Mouse (Mus musculus) lung, embryonic 14.5 days (tissue): ENCODE data around the gene Sik3. TPM values are rescaled to one million over a fixed set of nuclear protein-coding genes. Genes with fewer than 3 reads are reported as not detected.
A peak's percentile ranks its signal among the peaks of the same experiment; 100 is the strongest.

ENCODE experiments used
- ATAC-seq: fragments of 200-750 bp; cut with Nextera tagmentation; 2 replicates; pipeline ENCODE4 v1.8.0; 2017; ENCODE audit warnings: mild to moderate bottlenecking, moderate TSS enrichment, moderate library complexity; ENCODE audit not compliant: insufficient read depth
- DNase-seq: peaks from one replicate; pipeline ENCODE4 v3.0.0-alpha.2; 2015
- H3K27ac ChIP-seq: fragments of 300-500 bp; sonication (generic); 2 replicates; pipeline ENCODE4 v1.5.1; 2014; ENCODE audit warnings: low read depth, mild to moderate bottlenecking, moderate library complexity
- H3K27me3 ChIP-seq: fragments of 300-500 bp; sonication (generic); 2 replicates; pipeline ENCODE4 v1.6.1; 2014; ENCODE audit warnings: low read length, control low read depth; ENCODE audit not compliant: insufficient read depth
- H3K36me3 ChIP-seq: fragments of 300-500 bp; sonication (generic); 2 replicates; pipeline ENCODE4 v1.6.1; 2014; ENCODE audit warnings: control low read depth; ENCODE audit not compliant: insufficient read depth
- H3K4me1 ChIP-seq: fragments of 300-500 bp; sonication (generic); 2 replicates; pipeline ENCODE4 v1.6.1; 2014; ENCODE audit warnings: antibody characterized with exemption, control low read depth; ENCODE audit not compliant: insufficient read depth
- H3K4me2 ChIP-seq: fragments of 300-500 bp; sonication (generic); 2 replicates; pipeline ENCODE4 v1.6.1; 2014; ENCODE audit warnings: mild to moderate bottlenecking
- H3K4me3 ChIP-seq: fragments of 300-500 bp; sonication (generic); 2 replicates; pipeline ENCODE4 v1.5.1; 2014; ENCODE audit warnings: low read depth, low read length
- H3K9ac ChIP-seq: fragments of 300-500 bp; sonication (generic); 2 replicates; pipeline ENCODE4 v1.6.1; 2014
- H3K9me3 ChIP-seq: fragments of 300-500 bp; sonication (generic); 2 replicates; pipeline ENCODE4 v1.6.1; 2016; ENCODE audit warnings: low read depth, low read length, control low read depth
- CTCF ChIP-seq: IDR thresholded peaks from 2 replicates; pipeline ENCODE4 v1.5.1; 2016; ENCODE audit warnings: antibody characterized with exemption, low read depth
- WGBS: fragments of 180-500 bp; shearing (Covaris S2); extraction: QIAGEN DNeasy Blood & Tissue Kit; methylation state at CpG from one replicate; pipeline ENCODE4 v1.1.7; 2014; 5-methylcytosine and 5-hydroxymethylcytosine counted together
- polyA plus RNA-seq: library from polyadenylated mRNA; unstranded; fragments of >200 nt; fragmentation: Nextera tagmentation; extraction: Ambion mirVana; gene quantifications from 2 replicates; pipeline ENCODE4 v1.2.1, GENCODE M21; 2014

The Sik3 gene
- polyA plus RNA-seq, 1 experiment from 2014 or later: 15.7 TPM

- 10% methylated on average over 9 of the region's 9 CpGs for WGBS
- H3K27me3 ChIP-seq: no peaks in the 10 kb centered on the region
- DNase-seq: peak; percentile 88
- peaks cover 25% of the 10 kb centered on the region for H3K4me1 ChIP-seq
- H3K27ac ChIP-seq: peak overlapping the region; percentile 71
- H3K9ac ChIP-seq: 0 out of 2 replicates have a peak overlapping the region, but pooled peaks have one; percentile 24
- peaks cover 2% of the 10 kb centered on the region; the same call in 1 of the 2 replicates for H3K36me3 ChIP-seq
- TF ChIP-seq CTCF: no peak
- no peak for ATAC-seq
- H3K4me3 ChIP-seq: peak overlapping the region; percentile 5; the same call in 1 of the 2 replicates
- H3K4me2 ChIP-seq: peak overlapping the region; percentile 80
- no peaks in the 10 kb centered on the region for H3K9me3 ChIP-seq
Observed at GRCm38 (mm10) chr9:46015831-46016230, 3.2 kb downstream of the Sik3 start.

GRCm38 (mm10) chr9:46016417-46016816 is 3.8 kb downstream of the Sik3 start:
- 54% methylated on average over 4 of the region's 4 CpGs for WGBS
- Histone ChIP-seq H3K9me3 (no peaks in the 10 kb centered on the region), H3K27me3 (no peaks in the 10 kb centered on the region), H3K36me3 (peaks cover 7% of the 10 kb centered on the region; the same call in 1 of the 2 replicates), H3K9ac (no peak overlapping the region), H3K4me1 (peaks cover 25% of the 10 kb centered on the region), H3K27ac (peak overlapping the region; percentile 71), H3K4me3 (no peak overlapping the region), H3K4me2 (peak overlapping the region; percentile 80)
- DNase-seq: peak; percentile 67
- peak; percentile 11; the same call in 1 of the 2 replicates for ATAC-seq
- no peak for TF ChIP-seq CTCF

DNA sequence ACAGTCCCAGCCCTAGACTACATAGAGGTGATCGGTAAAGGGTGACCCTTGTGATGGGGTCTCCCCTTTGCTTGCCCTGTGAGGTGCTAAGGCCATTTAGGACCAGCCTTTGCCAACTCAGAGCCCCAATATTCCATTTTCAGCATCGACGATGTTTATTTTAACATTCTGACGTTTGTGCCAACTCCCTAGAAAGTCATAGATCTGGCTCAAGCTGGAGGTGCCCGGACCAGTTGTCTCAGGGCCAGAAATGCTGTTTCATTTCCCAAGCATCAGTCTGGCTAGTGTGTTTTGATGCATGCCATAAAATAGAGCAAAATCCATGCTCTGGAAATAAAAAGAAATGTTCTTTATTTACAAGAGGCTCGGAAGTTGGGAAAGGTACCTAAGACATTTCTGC is 5.7 kb downstream of the Sik3 start:
- H3K4me2 ChIP-seq: no peak overlapping the region
- no peak for ATAC-seq
- WGBS: 64% methylated on average over 6 of the region's 6 CpGs
- H3K36me3 ChIP-seq: peaks cover 7% of the 10 kb centered on the region; the same call in 1 of the 2 replicates
- H3K9me3 ChIP-seq: no peaks in the 10 kb centered on the region
- no peak for DNase-seq
- H3K4me3 ChIP-seq: no peak overlapping the region
- no peak for TF ChIP-seq CTCF
- H3K27me3 ChIP-seq: no peaks in the 10 kb centered on the region
- H3K27ac ChIP-seq: no peak overlapping the region
- H3K9ac ChIP-seq: no peak overlapping the region
- H3K4me1 ChIP-seq: peaks cover 25% of the 10 kb centered on the region

- DNase-seq: no peak
- ATAC-seq: no peak
- Histone ChIP-seq H3K36me3 (peaks cover 7% of the 10 kb centered on the region; the same call in 1 of the 2 replicates), H3K27ac (no peak overlapping the region), H3K4me2 (no peak overlapping the region), H3K4me3 (no peak overlapping the region), H3K9ac (no peak overlapping the region), H3K9me3 (no peaks in the 10 kb centered on the region), H3K4me1 (peaks cover 14% of the 10 kb centered on the region), H3K27me3 (no peaks in the 10 kb centered on the region)
- TF ChIP-seq CTCF: no peak
- 76% methylated on average over 6 of the region's 6 CpGs for WGBS
Observed at GRCm38 (mm10) chr9:46019975-46020374, 7.4 kb downstream of the Sik3 start.

DNA sequence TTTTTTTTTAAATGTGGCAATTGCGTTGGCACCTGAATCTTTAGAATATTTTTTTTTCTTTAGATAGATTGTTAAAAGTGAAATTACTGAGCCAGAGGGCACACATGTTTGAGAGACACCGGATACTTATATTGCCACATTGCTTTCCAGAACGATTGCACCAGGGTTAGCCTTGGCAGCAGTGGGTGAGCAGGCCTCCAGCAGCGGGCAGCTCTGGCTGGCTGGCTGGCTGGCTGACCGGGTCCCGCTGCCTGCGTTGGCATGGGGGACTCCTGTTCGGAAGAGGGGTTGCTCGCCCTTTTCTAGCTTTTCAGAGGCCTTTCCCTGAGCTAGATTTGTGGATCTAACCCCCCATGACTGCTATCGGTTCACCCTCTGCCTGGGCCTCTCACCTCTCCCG is 11.0 kb downstream of the Sik3 start:
- DNase-seq (no peak), ATAC-seq (no peak)
- no peaks in the 10 kb centered on the region for H3K4me1 ChIP-seq
- H3K27ac ChIP-seq: no peak overlapping the region
- TF ChIP-seq CTCF: no peak
- H3K4me2 ChIP-seq: no peak overlapping the region
- WGBS: 94% methylated on average over 11 of the region's 11 CpGs
- no peaks in the 10 kb centered on the region for H3K9me3 ChIP-seq
- no peaks in the 10 kb centered on the region for H3K27me3 ChIP-seq
- H3K36me3 ChIP-seq: peaks cover 7% of the 10 kb centered on the region; the same call in 1 of the 2 replicates
- H3K4me3 ChIP-seq: no peak overlapping the region
- no peak overlapping the region for H3K9ac ChIP-seq

GRCm38 (mm10) chr9:46026058-46026849 is 13.6 kb downstream of the Sik3 start:
- Histone ChIP-seq H3K4me1 (peaks cover 4% of the 10 kb centered on the region; the same call in 1 of the 2 replicates), H3K4me3 (no peak overlapping the region), H3K27ac (no peak overlapping the region), H3K4me2 (no peak overlapping the region), H3K9me3 (no peaks in the 10 kb centered on the region), H3K9ac (no peak overlapping the region), H3K36me3 (0 out of 2 replicates have a peak, but pooled peaks cover under 1% of the 10 kb centered on the region), H3K27me3 (no peaks in the 10 kb centered on the region)
- no peak for ATAC-seq
- 89% methylated on average over 9 of the region's 9 CpGs for WGBS
- TF ChIP-seq CTCF: no peak
- DNase-seq: no peak

DNA sequence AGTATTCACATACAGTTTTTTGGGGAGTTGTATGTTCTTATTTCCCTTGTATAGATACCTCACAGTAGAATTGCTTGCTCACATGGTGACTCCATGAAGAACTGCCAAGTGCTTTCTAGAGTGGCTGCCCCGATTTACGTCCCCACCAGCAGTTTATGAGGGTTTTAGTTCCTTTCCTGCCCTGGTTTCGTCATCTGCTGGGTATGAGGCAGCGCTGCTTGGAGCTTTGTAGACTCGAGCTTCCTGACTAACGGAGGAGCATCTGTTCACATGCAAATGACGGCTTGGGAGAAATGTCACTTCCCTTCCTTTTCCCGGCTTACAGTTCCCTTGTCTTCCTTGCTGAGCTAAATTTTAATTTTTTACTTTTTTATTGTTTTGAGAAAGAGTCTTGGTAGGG is 15.4 kb downstream of the Sik3 start:
- 59% methylated on average over 8 of the region's 8 CpGs for WGBS
- no peak for TF ChIP-seq CTCF
- H3K9ac ChIP-seq: no peak overlapping the region
- peaks cover 12% of the 10 kb centered on the region; the same call in 1 of the 2 replicates for H3K4me1 ChIP-seq
- H3K27me3 ChIP-seq: no peaks in the 10 kb centered on the region
- H3K27ac ChIP-seq: no peak overlapping the region; the same call in 1 of the 2 replicates
- ATAC-seq: no peak
- H3K4me2 ChIP-seq: no peak overlapping the region
- H3K9me3 ChIP-seq: no peaks in the 10 kb centered on the region
- H3K4me3 ChIP-seq: no peak overlapping the region
- no peak for DNase-seq
- no peaks in the 10 kb centered on the region for H3K36me3 ChIP-seq
